Mouse (Mus musculus) layer of hippocampus, adult 9-11 months (tissue): Measurements from ENCODE around the gene Cbx8.

Experiments used
- DNase-seq: peaks from one replicate; pipeline ENCODE4 v3.0.0; 2022

The Cbx8 gene

DNA sequence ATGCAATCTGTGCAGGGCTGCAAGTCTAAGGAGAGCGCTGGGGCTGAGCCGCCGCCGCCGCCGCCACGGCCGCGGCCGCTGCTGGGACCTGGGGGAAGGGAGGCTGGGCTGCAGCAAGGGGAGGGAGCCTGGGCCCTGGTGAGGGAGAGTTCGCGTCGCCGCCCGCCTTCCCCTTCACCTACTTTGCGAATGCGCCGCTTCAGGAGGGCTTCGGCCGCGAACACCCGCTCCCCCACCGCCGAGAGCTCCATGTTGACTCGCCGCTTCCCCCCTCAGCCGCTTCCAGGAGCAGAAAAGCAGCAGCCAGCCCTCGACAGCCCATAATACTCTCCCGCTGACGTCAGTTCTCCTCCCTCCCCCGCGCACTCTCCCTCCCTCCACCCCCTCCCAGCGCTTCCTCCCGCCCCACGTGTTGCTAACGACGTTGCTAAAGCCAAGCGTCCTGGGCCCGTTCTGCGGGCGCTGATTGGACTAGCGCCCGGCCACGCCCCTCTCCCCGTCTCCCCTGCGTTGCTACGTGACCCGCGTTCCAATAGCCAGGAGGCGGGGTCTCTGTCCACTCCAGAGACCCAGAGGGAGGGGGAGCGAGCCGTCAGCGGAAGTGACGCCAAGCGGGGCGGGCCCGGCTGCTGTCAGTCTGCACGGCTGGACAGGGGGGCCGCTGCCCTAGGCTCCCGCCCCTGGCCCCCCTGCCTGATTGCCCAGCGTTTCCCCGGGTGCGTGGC, at the start of gene Cbx8:
Cbx8 (minus strand) TSS at position 370 of the 725 bp plus-strand sequence.
- peak; percentile 99 for DNase-seq

DNA sequence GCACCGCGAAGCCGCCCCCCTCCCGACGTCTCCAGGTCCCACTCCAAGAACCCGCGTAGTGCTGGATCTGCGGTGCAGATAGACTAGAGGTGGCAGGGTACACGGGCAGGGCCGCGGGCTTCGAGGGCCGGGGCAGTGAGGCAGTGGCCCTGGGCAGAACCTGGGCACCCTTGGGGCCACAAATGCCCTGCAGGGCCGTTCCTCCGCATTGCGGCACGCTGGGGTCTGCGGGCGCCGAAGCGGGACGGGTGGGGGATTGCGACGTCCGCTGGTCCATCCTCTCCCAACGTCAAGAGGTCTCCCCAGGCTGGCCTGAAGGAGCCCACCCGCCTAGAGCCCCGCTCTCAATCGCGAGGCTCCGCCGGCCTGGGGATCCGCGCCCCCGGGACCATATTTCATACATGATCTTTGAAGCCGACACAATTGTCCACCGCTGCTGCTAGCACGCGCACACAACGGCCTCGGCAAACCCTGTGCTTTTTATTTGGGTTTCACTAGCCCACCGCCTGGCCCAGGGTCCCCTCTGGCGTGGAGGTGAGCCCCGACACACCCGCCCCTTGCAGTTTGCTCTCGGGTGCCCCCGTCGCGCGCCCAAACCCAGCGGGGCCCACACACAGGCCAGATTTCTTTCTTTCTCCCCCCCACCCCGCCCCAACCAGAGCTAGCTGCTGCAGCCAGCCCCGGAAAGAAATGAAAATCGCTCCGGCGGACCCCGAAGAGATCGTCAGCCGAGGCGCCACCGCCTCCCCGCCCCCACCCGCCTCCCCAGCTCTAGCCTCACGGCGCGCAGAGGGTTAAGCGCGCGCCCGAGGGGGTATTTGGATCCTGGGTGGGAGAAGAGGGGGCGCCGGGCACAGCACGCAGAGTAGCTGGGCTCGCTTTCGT, 49.5 kb upstream of the Cbx8 start:
- DNase-seq = no peak

DNA sequence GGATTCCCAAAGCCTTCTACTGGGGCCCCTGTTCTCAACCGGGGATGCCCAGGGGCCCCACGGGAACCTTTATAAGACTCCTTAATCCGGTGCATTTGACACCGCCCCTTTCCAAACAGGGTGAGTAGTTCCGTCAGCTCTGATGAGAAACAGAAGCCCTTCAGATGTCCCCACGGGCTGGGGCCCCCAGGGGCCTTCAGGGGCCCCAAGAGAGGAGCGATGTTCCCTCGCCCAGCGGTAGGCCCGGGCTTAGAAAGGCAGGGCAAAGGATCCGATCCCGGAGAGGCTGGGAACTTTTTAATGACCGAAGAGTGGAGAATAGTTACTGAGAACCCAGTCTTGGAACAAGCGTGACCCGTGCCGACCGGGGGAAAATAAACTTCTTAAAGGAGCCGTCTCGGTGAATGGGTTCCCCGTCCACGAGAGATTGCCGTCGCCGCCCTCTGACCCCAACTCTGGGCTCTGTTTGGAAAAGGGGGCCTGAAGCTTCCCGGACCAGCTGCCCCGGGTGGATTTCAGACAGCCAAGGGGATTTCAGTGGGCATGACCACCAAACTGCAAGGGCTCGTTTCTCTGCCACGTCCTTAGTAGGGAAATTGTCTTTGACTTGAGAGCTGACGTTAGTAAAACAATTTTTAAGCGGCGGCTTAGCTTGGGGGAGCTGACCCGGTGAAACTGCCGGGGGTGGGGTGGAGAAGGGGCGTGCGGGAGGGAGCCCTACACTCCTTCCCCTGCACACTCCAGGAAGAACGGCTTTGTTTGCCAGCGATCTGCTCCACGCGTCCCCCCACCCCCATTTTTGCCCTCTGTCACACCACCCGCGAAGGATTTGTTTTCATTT, 48.7 kb upstream of the Cbx8 start:
- DNase-seq = no peak

DNA sequence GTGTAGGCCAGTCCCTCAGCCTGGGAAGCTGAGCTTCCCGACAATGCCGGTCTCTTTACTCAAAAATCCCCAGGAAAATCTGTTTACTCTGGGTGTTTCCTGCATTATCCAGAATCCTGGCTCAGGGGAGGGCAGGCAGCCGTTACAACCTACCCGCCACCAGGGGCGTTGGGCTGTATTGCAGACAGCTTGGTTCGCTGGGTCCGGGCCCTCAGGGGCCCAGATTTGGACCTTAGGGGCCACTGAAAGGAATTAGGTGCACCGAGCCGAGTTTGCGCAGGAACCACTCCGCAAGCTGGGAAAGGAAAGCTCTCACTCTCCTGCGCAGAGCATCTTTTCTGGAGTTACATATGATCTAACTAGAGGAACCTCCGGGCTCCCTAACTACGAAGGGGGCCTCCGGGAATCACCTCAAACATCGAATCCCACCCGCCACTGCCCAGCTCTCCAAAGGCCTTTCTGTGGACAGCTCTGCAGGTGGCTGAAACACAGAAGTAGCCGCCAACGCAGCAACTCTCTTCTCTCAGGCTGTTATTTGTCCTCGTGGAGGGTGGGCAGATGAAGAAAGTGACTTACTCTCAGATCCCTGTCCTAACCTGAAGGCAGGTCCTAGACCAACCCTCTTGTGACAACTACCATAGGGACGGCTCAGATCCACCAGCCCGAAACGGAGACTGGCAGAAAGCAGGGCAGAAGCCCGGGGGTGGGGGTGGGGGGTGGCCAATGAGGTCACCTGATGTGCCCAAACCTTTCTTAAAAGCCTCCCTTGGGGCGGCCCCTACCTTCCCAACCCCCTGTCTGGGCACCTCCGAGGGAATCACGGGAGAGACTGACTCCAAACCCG, 47.8 kb upstream of the Cbx8 start:
- DNase-seq = no peak

DNA sequence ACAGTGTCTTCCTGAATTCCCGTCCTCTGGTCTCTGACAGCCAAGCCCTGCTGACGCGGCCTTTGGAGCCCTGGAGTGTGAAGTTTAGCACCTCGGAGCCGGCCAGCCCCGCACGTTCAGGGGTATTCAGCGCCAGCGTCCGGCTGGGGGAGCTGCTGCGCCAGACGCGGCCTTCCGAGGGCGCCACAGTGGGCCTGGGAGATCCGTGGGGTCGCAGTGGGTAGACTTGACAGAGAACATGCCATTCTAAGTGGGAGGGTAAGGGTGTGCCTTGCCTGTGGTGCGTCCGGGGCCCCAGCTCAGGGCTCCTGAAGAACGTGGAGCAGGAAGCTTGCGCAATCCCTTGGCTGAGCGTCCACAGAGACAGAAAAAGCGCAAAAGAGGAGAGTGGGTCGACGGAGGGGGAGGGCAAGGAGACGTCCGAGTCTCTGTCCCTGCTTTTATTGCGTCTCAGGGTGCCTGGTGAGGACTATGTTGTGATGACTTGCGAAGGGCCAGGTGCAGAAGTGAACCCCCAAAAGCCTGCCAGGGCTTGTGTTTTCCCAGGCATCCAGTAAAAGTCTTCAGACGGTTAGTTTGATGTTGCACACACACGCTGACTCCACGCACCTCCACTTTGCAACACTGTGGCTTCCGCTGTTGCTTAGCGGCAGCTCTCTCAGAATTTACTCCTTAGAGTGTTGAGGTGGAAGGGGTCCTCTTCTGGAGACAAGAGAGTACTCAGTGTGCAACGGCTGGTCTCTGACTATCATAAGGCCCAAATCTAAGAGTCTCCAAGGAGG, 46.7 kb upstream of the Cbx8 start:
- DNase-seq = no peak

DNA sequence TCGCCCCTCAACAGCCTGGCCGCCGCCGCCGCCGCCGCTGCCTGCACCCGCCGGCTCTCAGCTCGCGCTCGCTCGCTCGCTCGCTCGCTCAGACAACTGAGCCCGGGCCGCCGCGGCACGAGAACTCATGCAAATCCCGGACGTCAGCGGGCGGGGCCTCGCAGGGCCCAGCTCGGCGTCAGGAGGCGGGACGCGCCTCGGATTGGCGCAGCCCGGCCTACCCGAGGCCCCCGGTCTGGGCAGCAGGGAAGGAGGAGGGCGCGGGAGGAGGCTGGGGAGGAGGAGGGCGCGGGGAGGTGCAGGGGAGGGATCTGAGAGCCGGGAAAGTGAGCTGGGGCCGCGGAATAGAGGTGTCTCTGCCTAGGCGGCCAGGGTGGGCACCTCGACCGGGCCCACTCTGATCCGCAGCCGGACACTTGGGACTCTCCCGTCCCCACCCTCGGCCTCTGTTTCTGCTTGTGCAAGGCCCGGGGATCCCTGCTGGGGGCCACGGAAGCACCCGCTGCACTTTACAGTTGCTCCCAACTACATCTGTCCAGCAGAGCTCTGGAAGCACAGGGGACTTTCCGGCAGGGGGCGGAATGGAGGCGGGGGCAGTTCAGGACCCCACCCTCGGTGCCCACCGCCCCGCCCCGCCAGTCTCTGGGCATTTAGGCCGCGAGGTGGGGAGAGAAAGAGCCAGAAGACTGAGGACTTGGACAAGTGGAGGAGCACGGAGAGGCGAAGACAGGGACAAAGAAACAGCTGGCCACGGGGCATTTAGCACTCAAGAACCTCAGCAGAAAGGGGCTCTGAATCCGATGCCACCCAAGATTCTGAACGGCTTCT, 45.6 kb upstream of the Cbx8 start, which contains the start of gene Cbx4:
Cbx4 (minus strand) TSS at position 78 of the 828 bp plus-strand sequence.
- DNase-seq = peak; percentile 93

DNA sequence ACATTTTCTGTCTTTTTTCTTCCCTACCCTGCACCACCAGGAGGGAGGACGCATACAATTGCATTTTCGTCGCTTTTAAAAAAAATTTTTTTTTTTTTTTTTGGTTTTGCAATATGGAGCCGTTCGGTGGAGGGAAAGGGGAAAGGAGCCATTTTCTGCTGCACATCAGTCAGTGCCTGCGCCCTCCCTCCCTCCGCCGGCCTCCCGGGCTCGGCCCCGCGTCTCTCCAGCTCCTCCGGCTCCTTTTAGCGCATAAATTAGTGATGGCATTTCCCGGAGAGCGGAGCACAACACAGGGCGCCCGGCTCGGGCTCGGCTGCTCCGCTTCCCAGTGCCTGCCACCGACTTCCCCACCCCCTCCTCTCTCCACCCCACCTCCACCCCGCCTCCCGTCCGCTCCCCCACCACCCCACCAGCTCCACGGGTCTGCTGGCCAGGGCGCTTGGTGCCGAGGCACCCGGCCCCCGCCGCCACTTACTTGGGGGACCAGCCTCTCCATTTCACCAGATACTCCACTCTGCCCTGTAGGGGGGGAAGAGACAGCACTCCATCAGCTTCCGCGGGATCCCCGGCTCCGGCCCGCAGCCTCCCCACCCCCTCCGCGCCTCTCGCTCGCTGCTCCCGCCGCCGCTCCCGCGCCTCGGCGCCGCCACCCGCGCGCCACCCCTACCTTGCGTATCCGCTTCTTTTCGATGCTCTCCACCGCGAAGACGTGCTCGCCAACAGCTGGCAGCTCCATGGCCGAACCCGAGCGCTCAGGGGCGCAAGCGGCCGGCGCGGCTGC, 44.7 kb upstream of the Cbx8 start:
- DNase-seq = peak; percentile 85

DNA sequence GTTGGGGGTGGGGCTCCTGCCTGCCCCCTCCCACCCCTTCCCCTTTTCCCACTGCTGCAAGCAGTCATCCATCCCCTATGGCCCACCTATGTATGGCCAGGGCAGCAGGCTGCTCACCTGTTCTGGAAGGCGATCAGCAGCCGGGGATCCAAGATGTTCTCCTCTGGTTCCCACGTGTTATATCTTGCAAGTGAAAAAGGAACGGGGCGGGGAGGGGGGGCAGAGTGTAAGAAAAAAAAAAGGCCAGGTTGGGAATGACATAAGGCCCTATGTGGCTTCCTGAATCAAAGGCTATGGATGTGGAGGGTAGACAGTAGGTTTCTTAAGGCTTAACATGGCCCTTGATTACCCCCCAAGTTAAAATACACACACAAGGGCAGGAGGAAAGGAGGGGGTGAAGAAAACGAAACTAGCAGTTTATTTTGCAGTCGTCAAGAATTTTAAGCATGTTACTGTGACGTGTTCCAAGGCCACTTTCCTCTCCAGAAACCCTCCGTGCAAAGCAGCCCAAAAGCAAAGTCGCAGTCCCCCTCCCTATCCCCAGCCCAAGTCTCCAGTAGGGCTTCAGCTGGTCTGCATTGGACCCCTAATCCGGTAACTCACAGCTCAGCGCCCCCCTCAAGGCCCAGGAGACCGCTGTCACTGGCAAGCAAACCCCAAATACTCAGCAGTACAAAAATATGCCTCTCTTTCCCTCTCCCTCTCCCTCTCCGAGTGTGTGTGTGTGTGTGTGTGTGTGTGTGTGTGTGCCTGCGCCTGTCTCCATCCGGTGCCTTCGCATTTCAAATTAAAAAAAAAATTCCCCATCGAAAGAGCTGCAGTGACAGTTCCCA, 43.9 kb upstream of the Cbx8 start:
- DNase-seq = no peak

DNA sequence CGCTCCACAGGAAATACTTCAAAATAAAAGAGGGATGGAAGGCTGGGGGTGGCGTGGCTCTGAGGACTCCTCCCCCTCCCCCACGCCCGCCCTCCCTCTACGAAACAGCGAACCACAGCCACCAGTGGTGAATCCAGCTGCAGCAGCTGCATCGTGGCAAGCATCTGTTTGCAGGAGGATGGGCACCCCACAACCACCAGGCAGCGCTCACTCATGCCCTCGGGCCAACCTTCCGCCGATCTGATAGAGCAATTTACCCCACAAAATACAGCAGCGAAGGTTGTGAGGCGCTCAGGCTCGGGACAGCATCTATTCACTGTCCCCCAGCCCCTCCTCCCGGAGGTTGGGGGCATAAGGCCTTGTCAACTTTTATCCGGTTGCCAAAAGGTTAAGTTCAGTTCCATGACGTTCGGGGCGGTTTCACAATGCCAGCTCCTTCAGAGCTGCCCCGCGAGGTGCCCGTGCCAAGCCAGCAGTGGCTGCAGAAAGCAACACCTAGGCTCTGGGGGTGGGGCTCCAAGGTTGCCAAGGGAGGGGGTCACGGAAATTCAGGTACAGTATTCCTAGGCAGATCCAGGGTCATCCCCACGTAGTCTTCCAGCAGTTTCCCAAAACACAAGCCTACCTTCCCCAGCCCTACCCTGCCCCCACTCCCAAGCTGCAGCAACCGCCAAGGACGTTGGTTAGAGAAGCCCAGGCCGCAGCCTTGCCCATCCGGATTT, 43.1 kb upstream of the Cbx8 start:
- peak; percentile 61 for DNase-seq

DNA sequence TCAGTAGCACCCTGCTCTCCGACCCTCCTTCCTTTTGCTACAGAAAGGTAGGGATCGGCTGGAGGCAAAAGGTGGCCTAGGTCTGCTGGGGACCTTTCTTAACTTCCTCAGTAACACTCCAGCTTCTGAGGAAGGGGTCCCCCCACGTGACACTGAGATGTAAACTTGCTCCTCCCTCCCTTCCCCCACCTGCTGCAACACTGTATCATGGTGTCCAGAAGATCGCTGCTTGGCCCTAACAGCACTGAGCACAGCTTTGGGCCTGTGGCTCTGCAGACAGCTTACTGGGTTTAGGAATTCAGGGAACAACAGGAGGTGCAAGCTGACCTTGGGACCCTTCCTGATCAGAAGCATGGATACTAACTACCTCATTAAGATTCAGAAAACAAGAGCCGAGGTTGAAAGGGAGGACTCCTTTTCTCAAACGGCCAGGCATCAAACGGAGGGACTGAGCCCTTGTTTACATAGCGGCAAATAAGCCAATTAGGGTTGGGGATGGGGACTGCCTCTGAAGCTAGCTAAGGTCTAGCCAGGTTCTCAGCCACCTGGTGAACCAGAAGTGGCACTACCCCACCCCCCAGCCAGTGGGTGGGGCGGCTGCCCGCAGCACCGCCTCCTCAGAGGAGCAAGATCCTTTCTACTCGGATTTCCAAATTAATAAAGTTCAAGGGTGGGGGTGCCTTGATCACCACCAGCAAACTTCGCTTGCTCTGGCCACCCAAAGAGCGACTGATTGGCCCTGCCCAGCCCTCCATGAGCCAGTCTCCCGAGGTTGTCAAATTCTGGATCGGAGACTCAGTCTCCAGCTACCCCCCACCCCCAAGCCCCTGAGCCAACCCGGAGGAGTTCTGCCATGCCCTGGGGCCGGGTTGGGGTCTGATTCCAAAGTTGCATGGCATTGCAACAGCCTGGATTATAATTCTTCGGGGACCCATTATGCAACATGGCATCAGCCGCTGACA, 42.1 kb upstream of the Cbx8 start:
- no peak for DNase-seq

DNA sequence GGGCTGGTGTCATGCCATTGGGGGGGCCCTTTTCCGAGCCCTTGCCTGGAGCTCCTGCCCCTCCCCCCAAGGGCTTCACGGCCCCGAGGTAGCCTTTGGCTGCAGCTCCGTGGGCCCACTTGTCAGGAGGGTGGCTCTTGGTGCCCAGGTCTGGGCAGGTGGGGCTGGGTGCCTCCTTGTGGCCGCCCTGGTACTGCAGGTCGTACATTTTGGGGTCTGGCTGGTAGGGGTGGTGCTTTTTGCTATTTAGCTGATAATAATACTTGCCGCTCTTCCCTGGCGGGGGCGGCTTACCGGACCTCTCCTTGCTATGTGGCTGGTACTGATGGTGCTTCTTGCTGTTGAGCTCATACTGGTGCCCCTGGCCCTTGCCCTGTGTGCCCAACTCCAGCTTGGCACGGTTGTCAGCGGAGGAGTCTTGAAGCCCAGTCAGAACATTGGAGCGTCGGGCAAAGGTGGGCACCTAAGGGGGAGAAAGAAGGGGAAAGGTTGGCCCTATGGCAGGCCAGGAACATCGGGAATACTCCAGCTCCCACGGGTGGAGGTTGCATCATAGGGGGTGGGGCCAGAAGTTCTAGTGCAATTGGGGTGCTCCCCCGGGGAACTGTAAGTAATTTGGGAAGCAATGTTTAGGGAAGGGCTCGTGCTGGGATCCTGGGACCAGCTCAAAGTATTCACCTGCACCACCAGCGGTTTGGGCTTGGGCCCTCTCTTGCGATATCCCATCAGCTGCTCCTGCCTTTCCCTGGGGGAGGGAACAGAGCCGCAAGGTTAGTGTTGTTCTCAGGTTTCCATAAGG, 41.3 kb upstream of the Cbx8 start:
- no peak for DNase-seq

DNA sequence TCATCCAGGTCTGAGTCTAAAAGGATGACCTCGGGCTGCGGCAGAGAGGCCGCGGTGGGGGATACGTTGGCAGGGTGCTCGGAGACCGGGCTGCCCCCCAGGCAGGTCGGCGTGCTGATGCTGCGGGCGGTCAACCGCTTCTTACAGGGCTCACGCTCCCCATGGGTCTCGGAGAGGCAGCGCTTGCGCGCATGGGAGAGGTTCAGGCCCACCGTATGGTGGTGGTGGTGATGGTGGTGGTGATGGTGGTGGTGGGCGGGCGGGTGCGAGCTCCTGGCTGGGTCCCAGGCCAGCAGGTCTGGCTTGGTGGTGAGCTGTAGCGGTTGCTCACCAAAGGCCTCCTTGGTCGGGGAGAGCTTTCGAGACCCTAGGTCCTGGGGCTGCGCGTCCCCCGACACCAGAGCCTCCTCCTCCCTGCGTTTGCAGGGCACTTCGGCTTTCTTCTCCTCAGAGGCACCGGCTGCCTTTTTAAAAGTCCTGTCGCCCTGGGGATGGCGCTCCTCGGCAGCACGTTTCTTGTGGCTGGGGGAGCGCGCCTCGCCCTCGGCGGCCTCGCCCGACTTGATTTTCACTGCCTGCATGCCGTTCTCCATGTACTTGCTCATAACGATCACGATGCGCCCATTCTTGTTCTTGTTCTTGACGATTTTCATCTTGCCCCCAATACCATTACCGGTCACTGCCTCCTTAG, 40.5 kb upstream of the Cbx8 start:
- no peak for DNase-seq

DNA sequence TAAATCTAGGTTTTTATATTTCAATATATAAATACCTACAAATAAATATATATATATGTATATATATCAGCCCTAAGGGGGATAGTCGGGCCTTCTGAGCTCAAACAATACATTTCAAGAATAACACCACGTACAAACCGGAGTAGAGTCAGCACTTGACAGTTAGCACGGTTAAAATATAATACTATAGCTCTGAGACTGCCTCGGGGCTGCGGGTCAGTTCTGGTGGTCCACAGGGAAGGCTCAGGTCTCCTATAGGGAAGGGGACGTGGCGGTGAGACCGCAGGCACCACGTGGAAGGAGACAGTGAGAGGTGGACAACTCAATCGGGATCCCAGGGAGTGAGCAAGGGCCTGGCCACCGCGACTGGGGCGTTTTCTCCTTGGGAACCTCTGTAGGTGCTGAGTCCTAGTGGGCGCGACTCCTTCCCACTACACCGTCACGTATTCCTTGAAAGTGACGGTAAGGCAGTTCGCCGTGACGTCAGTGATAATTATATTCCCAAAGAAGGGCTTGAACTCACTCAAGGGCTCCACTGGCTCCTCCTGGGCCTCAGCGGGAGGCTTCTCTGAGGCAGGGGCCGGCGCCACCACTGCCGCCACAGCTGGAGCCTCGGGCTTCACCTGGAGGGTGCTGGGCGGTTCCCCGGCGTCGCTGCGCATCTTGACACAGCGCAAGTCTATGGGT, 39.8 kb upstream of the Cbx8 start:
- DNase-seq = no peak

DNA sequence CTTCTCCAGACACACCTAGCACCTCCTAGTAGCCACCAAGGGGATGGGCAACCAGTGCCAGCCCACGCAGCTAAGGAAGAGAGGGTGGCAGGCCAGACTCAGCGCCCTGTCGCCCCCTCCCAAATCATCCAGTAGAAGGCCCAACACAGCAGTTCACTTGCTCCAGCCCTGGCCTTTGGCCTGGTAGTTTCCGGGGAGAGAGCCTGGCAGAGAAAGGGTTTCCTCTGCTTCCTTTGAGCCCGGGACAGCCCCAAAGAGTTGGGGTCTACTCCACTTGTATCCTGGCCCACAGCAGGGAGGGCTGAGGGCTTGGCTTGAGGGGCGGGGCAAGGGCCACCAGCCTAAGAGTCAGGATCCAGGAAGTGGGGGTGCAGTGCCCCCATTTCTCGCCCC, 38.7 kb upstream of the Cbx8 start:
- DNase-seq = no peak
